Mouse (Mus musculus): ENCODE measurements around the gene Irf6. TPM values are rescaled to one million over a fixed set of nuclear protein-coding genes. Genes with fewer than 3 reads are reported as not detected.

The Irf6 gene
- total RNA-seq, 2 experiments from 2014 or later = 6.4 to 6.9 TPM

- peak; percentile 29 to 62 for DNase-seq (ENCODE audit: low spot score in 2 of 2)
Measured at GRCm38 (mm10) chr1:193197494-193198205, 44.7 kb downstream of the Irf6 start.

- no peak for DNase-seq (ENCODE audit: low spot score in 2 of 2)
Measured at GRCm38 (mm10) chr1:193198312-193198711, 45.4 kb downstream of the Irf6 start.

- DNase-seq (ENCODE audit: low spot score in 2 of 2) = no peak
Measured at GRCm38 (mm10) chr1:193200640-193201382, 47.9 kb downstream of the Irf6 start.

GRCm38 (mm10) chr1:193201383-193201778, 48.5 kb downstream of the Irf6 start, which contains the start of gene Traf3ip3:
Gene Traf3ip3, minus strand, starts transcription at chr1:193201703.
- DNase-seq (ENCODE audit: low spot score in 2 of 2) = no peak

GRCm38 (mm10) chr1:193203821-193204220, 50.9 kb downstream of the Irf6 start:
- no peak for DNase-seq (ENCODE audit: low spot score in 2 of 2)

- DNase-seq (ENCODE audit: low spot score in 2 of 2) = no peak
Measured at GRCm38 (mm10) chr1:193205431-193205830, 52.5 kb downstream of the Irf6 start.

- no peak for DNase-seq (ENCODE audit: low spot score in 2 of 2)
Measured at GRCm38 (mm10) chr1:193207503-193207902, 54.6 kb downstream of the Irf6 start, which contains the start of gene Lamb3. Gene Lamb3, plus strand, starts transcription at chr1:193207699.

- peak in 1 of 2 experiments; percentile 40 for DNase-seq (ENCODE audit: low spot score in 2 of 2)
Measured at GRCm38 (mm10) chr1:193208178-193208577, 55.3 kb downstream of the Irf6 start.

- DNase-seq (ENCODE audit: low spot score in 2 of 2) = no peak
Measured at GRCm38 (mm10) chr1:193211371-193211770, 58.5 kb downstream of the Irf6 start.

GRCm38 (mm10) chr1:193214053-193214452, 61.1 kb downstream of the Irf6 start:
- DNase-seq (ENCODE audit: low spot score in 2 of 2) = no peak

GRCm38 (mm10) chr1:193216000-193216399, 63.1 kb downstream of the Irf6 start:
- DNase-seq (ENCODE audit: low spot score in 2 of 2) = no peak

GRCm38 (mm10) chr1:193220408-193220807, 67.5 kb downstream of the Irf6 start:
- no peak for DNase-seq (ENCODE audit: low spot score in 2 of 2)

Other genes with a start within 250 kb of the Irf6 start
- gene Syt14, start 117.3 kb upstream of the Irf6 start, total RNA-seq (2021) = 1 to 10 TPM; 1.4 to 1.5 TPM
- gene Diexf, start 22.8 kb upstream of the Irf6 start, total RNA-seq (2021) = 10 to 100 TPM; 16.6 to 18.1 TPM
- gene A130010J15Rik, start 14.9 kb downstream of the Irf6 start, total RNA-seq (2021) = 1 to 10 TPM; 6.6 to 7.2 TPM
- 10 to 100 TPM; 77.1 to 86.9 TPM for gene Traf3ip3, start 48.6 kb downstream of the Irf6 start, total RNA-seq (2021)
- gene Lamb3, start 54.6 kb downstream of the Irf6 start, total RNA-seq (2021) = 1 to 10 TPM; 2.0 to 4.5 TPM
- 1 to 10 TPM; 3.7 to 3.9 TPM for gene Hsd11b1, start 111.0 kb downstream of the Irf6 start, total RNA-seq (2021)
- 10 to 100 TPM; 45.2 to 61.4 TPM for gene G0s2, start 120.1 kb downstream of the Irf6 start, total RNA-seq (2021)
- gene Camk1g, start 217.2 kb downstream of the Irf6 start, total RNA-seq (2021) = 1 to 10 TPM; 1.0 to 1.2 TPM

Data from gastrocnemius, postnatal 4 days (tissue).